Mouse (Mus musculus) hematopoietic stem cell, adult 5-6 weeks (primary cell): ENCODE measurements around the gene Cib4. TPM values are rescaled to one million over a fixed set of nuclear protein-coding genes. Genes with fewer than 3 reads are reported as not detected.

ENCODE experiments used
- ATAC-seq, 2 experiments: fragments of 125-278 bp in 1 of 2; replicated peaks in 1 of 2; 2 replicates each; pipeline ENCODE4 v1.8.0; 2016 to 2017; ENCODE audit warnings: inconsistent platforms in 2 of 2, mild to moderate bottlenecking in 2 of 2, moderate number of reproducible peaks in 2 of 2, low read depth in 1 of 2, moderate TSS enrichment in 1 of 2; ENCODE audit not compliant: low FRiP score in 2 of 2, poor library complexity in 2 of 2, severe bottlenecking in 2 of 2, insufficient read depth in 1 of 2, low TSS enrichment in 1 of 2
- total RNA-seq: library from RNA; stranded (forward); fragments of 172-1452, 232-1000 nt; gene quantifications from 2 replicates; pipeline ENCODE4 v1.2.3, GENCODE M21; 2017

Gene Cib4
- total RNA-seq, 1 experiment from 2014 or later: not detected

DNA sequence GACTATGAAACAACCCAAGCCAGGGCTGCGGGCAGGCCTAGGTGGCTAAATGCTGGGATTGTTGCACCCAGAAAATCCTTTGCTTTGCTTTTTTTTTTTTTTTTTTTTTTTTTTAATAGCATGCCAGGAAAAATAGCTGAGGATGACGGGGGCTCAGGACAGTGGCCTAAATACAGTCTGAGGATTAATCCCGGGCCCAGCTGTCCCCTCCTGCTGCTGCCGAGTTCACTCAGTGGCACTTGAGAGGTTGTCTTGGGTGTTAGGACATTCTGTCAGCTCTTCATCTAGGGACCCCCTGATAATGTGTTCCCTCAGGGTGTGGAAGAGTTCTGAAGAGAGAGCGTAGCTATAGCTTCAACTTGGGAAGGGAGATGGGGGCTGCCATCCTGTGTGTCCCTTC lies 18.5 kb downstream of the Cib4 start:
- ATAC-seq: no peak

DNA sequence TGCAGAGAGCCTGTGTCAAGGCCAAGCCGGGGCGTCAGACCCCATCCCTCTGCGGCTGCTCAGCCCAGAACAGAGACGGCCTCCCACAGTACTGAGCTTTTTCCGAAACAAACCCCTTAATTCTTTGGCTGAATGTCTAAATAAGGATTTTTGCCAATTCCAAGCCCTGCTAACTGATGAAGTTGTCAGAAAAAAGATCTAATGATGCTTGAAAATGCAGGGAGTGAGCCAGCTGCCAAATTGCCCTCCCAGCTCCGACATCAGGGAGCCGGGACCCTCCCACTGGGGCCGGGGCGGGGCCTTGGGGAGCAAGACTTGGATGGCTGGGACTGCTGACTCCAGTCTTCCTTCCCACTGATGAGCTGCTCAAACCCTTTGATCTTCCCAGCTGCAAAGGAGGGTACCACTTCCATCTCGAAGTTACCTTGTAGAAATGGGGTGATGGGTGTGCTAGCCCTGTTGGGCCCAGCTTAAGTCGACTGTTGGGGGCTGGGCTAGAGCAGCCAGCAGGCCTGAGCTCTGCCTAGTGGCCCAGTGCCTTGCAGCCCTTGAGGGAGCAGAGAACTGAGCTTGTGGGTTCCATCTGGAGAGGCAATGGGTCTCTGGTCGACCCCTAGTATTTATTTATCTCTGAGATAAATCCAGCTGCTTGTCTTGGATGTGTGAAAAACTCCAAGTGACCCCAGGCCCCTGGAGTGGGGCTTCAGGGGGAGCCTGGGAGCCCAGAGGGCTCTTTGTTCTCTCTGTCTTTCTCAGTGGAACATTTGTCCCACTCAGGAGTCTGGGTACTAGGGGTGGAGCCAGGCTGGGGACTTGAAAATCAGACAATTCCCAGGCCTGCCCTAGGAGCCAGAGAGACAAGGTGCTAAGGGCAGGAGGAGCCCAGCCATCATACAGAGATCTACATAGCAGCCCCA lies 19.5 kb downstream of the Cib4 start:
- ATAC-seq: no peak

DNA sequence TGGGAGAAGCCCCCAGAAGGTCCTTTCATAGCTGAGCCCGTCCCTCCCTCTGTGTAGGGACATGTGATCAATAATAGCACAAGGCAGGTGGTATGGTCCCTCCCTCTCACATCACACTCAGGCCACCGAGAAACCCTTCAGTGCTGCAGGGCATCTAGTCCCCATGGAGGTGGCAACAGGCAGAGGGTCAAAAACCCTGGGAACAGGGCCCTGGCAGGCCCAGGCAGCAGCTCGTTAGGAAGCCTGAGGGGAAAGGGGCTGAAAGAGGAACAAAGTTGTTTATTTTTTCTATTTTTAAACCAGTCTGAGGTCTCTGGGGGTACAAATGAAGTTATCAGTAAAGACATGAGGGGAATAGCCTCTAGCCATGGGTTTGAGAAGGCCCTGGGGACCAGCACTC lies 21.4 kb downstream of the Cib4 start:
- ATAC-seq: no peak

DNA sequence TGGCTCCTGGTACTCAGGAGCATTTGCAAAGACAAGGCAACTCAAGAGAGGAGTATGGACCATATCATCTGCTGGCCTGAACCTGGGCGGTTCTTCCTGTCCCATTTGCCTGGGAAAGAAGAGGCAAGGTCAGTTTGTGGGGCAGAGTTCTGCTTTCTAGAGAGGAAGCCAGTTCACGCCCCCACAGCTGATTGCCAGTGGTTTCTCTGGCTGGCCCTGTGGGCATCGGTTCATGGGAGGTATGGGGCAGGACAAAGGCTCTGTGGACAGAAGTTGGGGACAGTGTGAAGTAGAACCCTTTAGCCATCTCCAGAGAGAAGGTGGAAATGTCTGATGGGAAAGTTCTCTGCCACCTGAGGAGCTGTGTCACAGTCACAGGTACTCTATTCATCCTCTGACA lies 22.5 kb downstream of the Cib4 start:
- no peak for ATAC-seq

DNA sequence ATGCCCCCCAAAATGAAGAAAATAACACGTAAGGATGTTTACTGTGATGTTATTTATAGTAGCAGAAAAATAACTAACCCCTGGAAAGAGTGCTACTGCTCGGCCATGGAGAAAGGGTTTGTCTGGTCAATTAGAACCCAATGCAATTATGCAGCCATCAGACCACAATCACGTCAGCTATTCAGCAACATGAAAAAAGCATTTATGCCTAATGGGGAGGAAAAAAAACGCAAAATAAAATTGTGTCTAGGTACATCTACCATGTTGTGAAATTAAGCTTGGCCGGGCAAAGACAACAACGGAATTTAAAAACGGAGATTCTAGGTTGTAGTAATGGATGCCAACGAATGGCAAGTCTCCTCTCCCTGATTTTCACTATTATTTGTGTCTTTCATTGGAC lies 23.2 kb downstream of the Cib4 start:
- no peak for ATAC-seq

DNA sequence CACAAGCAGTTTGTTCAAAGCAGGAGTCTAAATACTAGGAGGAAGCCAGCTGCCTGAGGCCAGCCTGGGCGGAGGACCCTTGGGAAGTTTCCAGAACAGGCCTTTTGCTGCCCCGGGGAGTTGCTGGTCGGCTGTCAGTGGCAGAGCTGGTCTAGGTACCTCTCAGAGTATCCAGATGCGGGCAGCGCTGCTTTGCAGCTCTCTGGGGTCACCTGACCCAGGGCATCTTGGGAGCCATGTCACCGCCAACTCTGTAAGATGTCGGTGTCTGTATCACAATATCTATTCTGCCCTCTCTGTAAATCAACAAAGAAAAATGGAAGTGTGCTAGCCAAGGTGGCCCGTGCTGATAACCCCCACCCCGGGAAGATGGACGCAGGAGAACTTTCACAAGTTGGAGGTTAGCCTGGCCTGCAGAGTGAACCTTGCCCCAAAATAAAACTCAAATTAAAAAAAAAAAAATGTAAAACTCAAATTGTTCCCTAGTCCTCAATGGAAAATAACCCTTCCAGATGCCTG lies 25.4 kb downstream of the Cib4 start:
- no peak for ATAC-seq

DNA sequence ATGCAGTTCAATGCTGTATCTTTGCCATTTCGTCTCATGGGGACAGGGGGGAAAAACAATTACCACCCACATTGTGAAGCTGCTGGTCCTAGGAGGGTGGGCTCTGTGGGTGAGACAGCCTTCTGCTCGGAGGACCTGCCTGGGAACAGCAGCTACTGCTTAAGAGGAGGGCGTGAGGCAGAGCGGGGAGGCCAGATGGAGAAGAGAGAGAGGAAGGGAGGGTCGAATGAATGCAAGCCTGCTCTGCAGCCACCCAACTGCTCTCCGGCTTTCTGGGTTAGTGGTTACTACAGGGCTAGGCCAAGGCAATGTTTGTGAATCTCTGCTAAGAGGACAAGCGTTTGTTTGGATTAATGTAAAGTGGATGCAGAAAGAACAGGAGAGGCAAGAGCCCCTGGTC lies 26.1 kb downstream of the Cib4 start:
- ATAC-seq: no peak

DNA sequence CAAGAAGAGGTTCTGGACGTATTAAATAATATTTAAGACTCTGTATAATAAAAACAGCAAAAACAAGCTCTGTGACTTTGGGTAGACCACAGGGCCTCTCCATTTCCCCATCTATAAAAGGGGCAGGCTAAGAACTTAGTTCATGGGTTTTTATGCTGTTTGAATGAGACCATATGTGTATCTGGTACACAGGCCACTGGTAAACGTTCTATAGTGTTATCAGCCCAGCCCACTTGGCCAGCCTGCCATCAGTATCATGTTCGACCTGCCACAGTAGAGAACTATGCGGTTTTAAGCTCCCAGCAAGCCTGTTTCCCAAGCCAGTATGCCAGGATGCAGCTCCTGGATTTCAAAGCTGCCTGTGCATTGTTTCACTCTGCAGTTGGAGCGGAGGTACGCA lies 27.1 kb downstream of the Cib4 start:
- no peak for ATAC-seq

DNA sequence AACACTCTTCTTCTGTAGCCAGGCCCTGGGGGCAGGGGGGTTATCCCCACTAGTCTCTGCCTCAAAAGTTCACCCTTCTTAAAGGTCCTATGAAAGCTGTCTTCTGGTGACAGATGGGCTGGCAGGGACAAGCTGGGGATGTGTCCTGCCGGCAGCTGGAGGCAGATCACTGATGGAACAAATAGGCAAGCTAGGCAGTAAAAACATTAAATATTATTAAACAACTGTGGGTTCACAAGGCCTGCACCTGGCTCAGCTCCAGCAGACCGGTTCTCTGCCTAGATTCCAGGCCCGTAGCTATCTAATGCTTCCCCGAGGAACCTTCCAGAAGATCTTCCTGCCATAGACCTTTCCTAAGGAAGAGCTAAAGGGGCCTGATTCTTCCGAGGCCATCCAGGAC lies 27.5 kb downstream of the Cib4 start:
- no peak for ATAC-seq

DNA sequence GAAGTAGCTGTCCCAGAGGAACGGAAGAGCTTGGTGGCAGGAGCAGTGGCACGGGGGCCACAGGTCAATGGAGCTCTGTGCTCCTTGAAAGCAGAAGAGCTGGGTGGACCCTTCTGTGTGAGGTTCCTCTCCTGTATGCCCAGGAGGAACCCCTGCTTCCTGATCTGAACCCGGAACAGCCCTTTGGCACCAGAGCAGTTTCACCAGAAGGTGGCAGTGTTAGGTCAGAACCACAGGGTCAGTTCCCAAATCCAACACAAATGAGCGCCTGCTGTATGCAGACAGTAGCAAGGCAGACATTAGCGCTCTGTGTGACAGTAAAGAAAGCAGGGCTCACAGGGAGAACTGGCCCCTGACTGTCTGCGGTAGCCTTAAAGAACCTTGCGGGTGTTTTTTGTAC lies 29.3 kb downstream of the Cib4 start:
- ATAC-seq: peak; percentile 79 to 91

DNA sequence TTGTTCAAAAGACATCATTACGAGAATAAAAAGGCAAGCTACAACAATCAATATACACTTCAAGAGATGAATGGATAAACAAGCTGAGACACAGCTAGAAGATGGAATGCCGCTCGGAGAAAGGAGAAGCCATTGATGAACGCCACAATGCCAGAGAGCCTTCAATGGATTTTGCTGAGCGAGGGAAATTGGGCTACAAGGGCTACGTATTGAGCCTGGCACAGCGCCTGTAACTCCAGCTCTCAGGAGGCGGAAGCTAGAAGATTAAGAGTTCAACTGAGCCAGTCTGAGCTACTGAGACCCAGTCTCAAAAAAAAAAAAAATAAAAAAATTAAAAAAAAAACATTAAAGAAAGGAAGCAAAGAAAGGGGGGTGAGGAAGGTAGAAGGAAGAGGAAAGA lies 32.5 kb downstream of the Cib4 start:
- ATAC-seq: no peak

DNA sequence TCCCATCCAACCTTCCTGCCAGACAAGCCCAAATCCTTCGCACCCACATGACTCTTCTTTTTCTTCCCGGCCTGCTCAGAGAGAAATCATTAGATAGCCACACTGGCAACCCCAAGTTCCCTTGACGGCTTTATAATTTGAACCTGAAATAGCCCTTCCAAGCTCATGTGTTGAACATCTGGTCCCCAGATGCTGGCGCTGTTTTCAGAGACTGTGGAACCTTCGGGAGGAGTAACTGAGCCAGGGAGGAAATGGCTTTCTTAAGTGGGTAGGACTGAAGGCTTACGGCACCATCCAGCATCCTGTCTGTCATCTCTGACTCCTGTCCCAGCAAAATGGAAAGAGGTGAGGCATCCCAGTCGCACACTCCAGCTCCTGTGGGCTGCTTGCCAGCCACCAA lies 48.3 kb downstream of the Cib4 start:
- no peak for ATAC-seq

DNA sequence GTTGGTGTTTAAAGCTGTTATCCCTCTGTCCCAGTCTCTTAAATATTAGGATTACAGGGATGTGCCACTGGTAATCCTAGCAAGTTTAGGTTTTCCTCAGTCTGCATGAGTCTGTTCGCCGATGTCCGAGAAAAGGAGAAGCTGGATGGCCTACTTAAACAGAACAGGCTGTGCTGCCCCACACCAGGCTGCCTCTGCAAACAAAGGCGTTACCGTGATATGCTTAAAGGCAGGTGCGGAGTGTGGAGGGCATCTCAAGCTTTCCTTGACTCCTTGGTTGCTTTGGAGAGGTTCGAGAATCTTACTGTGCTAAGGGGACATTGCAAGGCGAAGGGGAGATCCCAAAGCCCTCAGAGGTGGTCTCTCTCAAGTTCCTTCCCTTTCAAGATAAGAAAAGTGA lies 48.8 kb downstream of the Cib4 start:
- no peak for ATAC-seq

DNA sequence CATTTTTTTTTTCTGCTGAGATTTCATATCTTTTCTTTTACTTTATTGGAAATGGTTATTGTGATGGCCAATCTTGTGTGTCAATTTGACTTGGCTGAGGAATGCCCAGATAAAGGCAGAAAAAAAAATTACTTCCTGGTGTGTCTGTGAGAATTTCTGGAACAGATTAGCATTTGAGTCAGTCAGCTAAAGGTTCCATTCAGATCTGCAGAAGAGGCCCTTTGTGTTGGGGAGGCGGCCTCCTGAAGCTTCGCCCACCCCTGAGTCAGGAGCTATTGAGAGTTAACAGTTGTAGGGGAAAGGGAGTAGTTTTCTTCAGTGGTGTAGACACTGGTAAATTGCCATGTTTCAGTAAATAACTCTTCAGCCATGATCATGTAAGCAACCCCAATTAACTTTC lies 50.3 kb downstream of the Cib4 start:
- no peak for ATAC-seq

DNA sequence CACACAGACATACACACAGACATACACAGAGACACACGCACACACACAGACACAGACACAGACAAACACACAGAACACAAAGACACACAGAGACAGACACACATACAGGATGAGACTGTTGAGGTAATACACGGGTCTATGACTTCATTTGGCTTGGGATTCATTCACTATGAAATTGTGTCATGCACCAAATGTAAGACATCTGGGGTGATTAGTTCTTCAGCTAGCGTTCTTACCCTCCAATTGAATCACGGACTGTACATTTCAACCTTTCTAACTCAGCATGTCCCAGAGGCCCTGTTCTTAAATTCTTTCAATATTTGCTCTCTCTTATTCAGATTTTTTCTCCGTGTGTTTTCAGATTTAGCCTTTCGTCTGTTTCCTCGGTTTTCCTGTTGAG lies 51.0 kb downstream of the Cib4 start:
- no peak for ATAC-seq

DNA sequence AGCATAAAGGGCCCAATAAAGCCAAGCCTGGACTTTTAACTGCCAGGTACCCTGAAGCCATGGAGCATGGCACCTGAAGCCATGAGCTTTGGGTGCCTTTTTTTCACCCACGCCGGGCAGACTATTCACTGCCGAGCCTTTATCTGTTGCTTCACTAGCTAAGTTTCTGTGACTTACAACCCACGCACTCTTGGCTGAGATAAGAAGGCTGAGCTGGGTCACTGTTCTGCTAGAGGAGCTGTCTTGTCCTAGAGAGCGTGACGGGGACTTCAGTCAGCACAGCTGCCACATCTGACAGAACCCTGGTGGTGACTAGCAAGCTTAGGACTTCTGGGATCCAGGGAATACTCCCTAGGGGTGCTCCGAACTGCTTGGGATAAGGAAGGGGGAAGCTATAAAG lies 51.9 kb downstream of the Cib4 start:
- no peak for ATAC-seq

DNA sequence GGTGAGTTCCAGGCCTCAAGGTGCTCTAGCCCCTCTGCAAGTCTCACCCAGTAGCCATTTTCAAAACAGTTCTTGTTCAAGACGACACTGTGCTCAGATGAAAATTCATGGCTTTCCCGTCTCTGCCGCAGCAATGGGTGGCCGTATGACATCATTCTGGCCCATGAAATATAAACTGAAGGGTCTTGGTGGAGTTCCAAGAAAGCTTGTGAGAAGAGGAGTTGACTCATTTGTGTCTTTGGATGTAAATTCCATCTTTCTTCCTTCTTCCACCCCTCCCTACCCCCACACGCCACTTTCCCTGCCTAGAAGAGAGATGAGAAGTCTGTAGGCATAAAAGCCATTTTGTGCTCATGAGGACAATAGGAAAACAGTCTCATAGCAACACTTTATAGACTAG lies 54.8 kb downstream of the Cib4 start:
- ATAC-seq: no peak

DNA sequence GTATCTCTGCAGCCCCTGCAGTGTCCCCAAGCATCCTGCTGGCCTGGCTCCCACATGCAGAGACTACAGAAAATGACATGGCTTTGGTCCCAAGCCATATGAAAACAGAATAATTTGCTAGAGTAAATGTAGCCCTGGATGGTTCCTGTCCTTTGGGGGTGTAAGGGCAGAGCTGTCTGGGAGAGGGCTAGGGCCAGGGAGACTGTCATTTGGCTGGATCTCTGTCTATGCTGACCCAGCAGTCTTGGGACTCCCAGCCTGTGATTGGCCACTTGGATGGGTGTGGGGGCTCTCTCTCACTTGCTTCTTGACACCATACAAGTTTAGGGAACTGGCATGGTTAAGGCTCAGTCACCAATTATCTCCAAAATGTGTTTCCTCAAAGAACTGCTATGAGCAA lies 55.4 kb downstream of the Cib4 start:
- ATAC-seq: no peak

DNA sequence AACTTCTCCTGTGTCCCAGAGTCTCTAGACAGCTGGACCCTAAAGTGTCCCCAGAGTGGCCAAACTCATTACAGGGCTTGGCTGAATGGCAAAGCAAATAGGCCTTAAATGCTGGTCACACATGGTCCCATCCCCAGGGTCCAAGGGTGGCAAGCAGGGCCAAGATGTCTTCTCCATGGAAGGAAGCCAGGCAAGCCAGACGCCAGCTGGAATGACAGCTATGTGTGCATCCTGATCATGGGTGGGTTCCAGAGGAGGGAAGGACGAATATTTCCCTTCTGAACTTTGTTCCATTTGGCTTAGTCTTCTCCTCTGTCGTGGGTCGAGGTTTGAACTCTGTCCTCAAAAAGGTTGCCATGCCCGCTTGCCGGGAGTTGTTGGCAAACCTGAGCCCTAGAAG lies 60.5 kb downstream of the Cib4 start:
- ATAC-seq: no peak
